Mouse (Mus musculus) heart, postnatal 4 days (tissue): ENCODE measurements around the gene Tjp2. TPM values are rescaled to one million over a fixed set of nuclear protein-coding genes. Genes with fewer than 3 reads are reported as not detected.
"Not testable (repeated sequence)": the region's sequence is repeated elsewhere in the genome, so short reads cannot be mapped to it uniquely, and the experiment has no call there.

Experiments
- DNase-seq: peaks from one replicate; pipeline ENCODE4 v3.0.0; 2021
- total RNA-seq, 2 experiments: library from RNA; stranded (reverse); gene quantifications; 2 replicates each; pipeline ENCODE4 v1.2.3; 2021

Gene Tjp2
- total RNA-seq, 2 experiments from 2014 or later: 36.9 to 37.7 TPM

DNA sequence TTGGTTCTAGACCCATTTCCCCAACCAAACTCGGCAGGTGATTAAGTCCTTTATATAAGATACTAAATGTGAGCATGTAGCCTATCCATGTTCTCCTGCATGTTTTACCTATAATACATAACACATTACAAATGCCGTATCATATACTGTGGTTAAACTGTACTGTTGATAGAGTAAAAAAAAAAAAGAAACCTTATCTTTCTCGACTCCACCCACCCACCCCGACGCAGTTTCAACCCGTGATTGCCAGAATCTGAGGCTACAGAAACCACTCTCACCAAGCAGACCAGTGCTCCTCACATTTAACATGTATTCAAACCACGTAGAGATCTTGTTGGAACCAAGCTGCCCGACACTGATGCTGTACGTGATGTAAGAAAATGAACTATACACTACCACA is 102.2 kb downstream of the Tjp2 start:
- no peak for DNase-seq

DNA sequence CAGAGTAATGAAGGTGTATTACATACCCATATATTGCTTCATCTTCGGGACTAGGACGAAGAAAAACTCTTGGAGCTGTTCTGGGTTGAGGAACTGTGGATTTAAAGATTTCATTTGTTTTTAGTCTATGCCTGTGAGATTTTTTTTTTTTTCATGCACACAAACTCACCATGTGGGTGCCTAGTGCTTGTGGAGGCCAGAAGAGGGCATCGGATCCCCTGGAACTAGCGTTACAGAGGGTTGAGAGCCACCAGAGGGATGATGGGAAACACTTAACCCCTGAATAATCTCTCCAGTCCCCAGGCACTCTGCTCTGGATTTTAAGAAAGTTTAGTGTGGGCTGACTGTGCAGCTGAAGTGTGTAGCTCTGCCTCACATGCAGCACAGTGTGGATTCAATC is 104.0 kb downstream of the Tjp2 start:
- DNase-seq: no peak

DNA sequence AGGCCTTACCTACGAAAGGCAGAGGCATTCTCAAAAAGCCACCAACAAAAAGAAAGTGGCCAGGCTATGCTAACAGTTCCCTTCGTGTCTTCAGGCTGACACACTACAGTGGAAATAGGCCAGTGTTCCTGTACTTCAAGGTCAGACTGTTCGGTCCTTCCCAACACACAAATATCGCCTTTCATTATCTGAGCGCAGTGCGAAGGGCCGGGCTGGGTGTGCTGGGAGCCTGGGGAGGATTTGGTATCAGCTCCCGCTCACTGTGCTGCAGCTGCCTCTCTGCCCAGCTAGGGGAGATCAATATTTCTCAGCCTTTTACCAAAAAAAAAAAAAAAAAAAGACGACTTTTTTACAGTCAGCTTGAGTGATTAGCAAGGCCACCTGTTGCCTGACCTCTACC is 106.1 kb downstream of the Tjp2 start:
- no peak for DNase-seq

DNA sequence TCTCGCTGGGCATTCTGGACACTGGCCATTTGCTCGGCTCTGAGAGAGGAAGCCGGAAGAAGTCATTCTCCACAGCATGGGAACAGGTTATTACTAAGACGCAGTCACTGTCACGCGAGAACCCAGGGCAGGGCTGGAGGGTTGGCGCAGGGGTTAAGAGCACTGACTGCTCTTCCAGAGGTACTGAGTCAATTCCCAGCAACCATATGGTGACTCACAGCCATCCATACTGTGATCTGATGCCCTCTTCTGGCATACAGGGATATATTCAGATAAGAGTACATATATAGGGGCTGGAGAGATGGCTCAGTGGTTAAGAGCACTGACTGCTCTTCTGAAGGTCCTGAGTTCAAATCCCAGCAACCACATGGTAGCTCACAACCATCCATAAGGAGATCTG is 113.2 kb downstream of the Tjp2 start:
- DNase-seq: no peak

DNA sequence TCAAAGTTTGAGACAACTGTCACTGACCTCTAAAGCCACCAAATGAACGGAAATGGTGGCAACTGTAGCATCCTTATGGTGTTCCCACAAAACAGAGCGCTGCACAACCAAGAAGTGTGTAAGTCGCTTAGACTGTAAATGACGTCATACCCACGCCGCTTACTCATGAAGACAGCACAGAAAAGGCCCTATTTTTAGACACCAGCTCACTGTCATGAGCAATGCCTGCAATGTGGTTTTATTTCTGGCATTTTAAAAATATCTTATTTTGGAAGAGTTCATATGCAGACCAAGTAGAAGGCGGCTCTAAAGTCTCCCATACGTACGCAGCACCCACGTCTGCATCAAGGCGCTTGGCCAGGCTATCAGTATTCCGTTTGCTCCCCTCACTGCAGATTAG is 117.1 kb downstream of the Tjp2 start:
- no peak for DNase-seq

DNA sequence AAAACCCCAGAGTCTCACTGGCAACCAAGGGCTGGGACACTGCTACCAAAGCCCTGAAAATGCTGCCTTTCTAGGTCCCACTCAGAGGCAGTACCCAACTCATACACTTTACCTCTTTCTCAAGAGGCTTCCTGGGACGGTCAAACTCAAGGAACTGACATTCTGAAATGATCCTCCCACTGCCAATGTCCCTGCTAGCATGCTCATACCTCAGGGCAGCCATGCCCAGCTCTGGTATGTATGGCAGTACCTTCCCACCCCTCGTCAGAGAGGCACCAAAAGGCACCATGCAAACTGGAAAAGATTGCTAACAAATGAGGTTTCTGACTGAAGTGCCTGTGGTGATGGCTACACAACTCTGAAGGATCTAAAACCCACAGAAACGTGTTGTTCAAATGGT is 121.0 kb downstream of the Tjp2 start:
- DNase-seq: no peak

DNA sequence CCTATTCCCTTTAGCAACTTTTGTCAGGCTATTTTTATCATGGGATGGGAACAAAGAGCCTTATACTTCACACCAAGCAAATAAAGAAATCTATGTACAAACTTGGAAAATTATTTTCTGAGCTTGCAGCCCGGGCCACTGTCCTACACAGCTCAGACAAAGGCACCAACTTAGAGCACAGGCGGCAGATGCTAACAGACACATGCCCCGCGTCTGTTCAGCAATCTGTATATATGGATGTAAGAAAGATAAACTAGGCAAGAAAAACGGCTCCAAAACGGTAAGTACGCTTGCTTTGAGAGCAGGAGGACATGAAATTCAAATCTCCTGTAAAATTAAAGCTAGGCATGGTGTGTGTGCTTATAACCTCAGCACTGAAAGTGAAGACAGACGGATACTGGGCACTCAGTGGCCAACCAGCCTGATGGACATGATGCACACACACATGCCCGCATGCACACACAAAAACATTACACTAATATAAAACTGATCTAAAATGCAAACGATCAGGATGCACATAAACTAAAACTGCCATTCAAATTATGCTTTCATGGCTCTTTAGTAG is 122.2 kb downstream of the Tjp2 start:
- DNase-seq: no peak

DNA sequence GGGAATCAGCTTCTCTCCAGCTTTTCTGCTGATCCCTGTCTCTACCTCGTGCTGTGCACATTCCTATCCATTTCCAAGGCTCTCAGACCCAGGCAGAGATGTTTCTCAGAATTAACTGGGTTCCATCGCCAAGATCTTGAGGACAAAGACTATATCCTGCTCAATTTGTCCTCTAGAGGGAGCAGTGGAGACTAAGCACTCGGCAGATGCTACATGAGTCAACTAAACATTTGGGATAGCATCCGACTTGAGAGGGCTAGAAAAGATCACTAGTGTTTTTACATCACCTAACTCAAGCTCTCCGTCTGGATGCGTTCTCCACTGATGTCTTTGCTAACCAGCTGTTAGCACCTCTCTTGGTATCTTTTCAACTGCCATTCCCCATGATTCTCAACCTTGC is 123.6 kb downstream of the Tjp2 start:
- DNase-seq: no peak

DNA sequence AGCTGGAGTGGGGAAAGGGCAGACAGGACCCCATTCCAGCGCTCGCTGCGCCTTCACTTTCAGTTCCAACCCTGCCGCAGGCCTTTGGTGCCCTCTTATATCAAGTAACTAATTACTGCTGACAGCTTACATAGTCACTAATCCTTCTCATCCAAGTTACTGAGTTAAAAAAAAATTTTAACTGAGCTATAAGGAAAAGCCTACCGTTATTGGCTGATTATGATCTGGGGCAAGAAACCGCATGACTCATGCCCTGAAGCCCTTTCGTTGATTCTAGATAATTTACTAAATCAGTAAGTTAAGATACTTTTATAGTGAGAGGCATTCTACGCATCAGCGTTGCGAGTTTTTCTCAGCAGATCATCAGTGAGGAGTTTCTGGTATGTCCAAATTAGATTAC is 126.1 kb downstream of the Tjp2 start:
- no peak for DNase-seq

DNA sequence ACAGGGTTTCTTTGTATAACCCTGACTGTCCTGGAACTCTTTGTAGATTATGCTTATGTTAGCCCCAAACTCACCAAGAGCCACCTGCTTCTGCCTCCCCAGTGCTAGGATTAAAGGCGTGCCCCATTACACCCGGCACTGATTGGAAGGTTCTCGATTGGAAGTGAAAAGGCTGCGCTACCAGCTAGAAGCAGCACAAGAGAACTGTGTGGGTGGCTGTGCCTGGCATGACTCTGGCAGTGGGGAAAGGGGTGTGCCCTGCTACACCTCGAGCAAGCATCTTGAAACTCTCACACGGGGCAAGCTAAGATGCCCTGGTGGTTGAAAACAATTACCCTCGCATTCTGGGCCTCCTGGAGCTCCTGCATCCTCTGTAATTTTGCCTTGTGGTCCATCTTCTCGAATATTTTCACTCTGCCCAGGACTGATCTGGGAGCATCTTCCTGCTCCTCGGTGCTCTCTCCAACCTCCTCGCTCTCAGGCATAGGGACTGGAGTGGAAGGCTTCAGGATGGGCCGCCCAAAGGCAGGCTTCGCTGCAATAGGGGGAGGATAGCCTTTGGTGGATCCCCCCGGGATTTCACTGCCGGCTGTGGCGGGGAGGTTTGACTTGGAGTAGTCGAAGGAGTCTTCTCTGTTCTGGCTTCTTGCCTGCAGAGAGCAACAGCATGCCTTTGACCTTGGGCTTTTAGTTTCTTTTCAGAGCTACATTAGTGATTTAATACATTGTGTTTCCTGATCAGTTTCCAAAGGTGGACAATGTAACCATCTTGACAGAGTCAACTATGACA is 127.0 kb downstream of the Tjp2 start:
- no peak for DNase-seq

DNA sequence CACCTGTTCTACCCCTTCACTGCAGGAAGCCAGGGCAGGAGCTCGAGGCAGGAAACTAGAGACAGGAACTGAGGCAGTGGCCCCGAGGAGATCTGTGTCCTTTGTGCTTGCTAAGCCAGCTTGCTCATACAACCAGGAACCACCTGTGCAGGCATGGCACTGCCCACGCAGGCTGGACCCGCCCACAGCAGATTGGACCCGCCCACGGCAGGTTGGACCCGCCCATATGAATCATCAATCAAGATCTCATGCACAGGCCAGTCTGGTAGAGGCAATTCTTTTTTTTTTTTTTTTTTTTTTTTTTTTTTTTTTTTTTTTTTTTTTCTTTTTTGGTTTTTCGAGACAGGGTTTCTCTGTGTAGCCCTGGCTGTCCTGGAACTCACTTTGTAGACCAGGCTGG is 132.8 kb downstream of the Tjp2 start:
- not testable (repeated sequence) for DNase-seq

DNA sequence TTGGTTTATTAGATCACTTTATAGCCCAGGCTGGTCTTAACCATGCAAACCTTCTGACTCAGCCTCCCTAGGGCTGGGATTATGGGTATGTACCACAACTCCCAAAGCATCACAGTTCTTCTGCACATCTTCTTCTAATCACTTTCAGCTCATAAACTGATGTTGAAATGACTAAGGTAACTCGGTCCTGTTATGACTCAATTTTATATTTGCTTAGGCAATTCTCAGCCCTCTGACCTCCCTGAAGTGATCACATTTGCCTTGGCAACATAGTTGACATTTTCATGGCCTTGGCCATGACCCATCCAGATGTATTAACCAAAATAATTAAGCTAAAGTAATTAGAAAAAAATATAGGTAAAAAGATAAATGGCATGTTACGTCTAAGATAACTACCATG is 134.5 kb downstream of the Tjp2 start:
- DNase-seq: no peak

DNA sequence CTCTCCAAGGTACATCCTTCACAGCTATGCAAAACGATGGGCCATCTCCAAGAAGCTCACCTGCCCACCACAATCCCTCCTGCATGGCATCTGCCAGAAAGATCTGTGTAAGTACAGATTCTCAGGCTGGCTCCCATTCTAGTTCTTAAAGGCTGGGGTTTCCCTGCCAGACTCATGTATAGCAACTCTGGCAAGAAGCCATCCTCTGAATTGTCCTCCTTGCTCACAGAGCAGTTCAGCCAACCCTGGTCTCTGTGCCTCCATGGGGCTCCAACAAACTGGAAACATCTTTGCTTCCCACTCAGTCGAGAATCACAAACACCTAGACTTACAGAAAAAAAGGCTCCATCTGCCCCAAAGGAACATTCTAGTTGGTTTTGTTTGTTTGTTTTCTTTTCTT is 139.5 kb downstream of the Tjp2 start:
- no peak for DNase-seq

DNA sequence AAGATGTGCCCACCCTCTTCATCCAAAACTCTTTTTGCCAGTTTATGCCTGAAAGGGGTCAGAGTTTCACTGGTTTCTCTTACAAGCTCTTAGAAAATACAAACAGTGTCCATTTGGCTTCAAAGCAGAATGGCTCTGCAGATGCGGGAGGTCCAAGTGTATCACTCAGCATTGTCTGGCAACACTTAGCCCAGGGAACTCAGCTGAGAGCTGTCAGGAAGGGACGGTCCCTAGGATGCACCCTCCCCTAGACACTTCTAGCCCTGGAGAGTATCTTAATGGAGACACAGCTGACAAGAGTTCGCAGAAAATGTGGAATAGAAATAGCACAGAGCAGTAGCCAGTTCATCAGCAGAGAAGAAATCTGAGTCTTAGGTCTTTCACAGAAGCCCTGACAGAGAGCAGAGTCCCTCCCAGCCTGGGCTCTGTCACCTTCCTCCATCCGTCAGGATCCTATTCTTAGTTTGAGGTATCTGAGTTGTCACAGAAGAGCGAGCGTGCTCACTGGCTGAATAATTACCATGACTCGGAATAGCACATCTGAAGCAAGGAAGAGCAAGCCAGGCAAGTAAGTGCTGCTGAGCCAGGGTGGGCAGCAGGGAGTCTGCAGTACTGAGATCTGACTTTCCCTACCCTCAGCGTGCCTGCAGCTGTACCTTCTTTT is 144.3 kb downstream of the Tjp2 start:
- DNase-seq: peak; percentile 29

DNA sequence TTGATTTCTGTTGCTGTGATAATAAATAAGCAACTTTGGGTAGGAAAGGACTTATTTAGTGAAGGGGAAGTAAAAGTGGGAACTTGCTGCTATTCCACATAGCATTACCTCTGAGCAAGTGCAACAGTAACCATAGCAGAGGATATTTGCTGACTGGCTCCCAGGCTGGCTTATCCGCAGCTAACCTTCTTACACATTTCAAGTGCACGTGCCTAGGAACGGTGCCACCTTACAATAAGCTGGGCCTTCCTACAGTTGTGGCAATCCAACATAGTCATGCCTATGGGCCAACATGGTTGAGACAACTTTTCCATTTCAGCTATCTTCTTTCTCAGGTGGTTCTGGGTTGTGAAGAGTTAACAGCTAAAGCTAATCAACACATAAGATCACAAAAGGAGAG is 147.2 kb downstream of the Tjp2 start:
- no peak for DNase-seq

DNA sequence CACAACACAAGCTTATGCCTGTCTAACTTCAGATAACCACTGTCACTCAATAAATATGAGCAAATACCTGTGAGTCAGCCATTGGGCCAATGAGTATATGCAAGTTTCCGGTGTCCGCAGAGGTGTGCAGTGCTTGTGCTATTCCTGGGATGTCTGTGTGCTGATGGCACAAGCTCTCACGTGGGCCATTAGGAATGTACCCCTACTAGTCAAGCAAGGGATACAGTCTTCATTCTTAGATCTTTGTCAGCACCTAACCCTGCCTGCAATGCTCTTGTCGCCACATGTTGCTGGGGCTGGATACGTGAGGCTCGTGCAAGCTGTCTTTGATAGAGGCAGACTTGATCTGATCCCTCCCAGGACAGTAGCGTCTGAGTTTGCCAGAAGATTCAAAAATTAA is 148.3 kb downstream of the Tjp2 start:
- DNase-seq: no peak

DNA sequence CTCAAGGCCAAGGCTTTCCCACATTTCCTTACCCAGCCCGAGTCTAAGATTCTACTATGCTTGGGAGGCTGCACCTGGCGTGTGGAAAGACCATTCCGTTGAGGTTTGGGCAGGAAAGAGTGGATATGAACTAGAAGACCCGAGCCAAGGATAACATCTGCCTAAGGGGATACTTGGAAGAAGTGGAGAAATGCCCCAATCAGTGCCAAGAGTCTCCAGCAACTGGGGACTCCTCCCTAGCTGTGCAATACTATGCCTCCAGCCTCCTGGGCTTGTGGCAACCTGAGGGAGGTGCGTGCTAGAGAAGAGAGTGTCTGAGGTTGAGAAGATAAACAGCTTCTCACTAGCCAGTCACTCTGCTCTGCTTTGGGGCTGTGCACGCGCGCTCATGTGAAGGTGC is 148.9 kb downstream of the Tjp2 start:
- DNase-seq: no peak

DNA sequence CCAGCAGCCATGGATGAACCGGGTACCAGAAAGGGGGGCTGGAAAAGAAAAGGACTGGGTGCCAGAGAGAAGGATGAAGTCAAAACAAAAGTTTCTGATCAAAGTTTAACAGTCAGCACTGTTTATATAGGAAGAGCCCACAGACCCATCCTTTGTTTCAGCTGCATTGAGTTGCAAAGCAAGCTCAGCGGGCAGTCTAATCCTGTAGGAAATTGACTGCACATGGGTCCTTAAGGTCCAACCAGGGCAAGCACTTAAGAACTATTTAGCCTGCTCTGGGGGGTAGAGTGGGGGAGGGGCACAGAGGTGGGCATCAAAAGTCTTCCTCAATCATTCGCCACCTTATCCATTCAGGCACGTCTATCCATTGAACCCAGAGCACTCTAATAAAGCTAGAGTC is 151.7 kb downstream of the Tjp2 start:
- no peak for DNase-seq

DNA sequence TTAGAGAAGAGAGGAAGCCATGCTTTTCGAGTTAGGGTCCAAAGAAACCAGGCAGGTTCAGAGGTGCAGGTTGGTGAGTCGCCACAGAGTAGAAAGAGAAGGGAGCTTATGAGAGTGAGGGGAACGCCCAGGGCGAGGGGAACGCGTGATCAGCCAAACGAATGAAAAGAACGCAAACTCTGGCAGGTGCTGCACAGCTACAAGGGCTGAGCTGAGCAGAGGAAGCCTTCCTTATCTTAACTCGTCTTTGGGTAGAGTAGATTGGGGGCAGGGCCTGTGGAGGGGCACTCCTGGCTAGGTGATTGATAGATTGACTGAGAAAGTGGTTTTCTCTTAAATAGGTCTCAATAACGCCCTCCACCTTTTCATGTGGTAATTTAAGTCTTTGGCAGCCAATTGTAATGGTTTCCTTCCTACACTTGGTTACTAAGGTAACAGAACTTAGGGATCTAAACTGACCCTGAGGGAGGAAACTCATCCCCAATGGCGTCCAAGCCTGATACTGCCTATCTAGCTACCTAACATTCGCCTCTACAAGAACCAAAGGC is 160.4 kb downstream of the Tjp2 start:
- DNase-seq: no peak

DNA sequence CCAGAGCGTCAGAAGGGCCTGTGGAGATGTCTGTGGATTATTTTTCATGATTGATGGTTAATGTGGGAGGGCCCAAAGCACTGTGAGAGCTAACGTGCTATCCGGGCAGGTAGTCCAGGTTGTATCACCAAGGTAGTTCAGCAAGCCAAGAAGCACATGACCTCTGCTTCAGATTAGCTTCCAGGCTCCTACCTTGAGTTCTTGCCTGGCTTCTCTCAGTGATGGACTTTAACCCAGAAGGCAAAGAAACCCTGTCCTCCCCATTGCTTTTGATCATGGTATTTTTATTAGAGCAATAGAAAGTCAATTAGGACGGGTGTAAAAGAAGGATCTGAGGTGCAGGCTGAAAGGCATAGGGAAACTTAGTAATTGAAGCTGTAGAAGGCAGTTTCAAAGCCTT is 161.2 kb downstream of the Tjp2 start:
- DNase-seq: no peak

DNA sequence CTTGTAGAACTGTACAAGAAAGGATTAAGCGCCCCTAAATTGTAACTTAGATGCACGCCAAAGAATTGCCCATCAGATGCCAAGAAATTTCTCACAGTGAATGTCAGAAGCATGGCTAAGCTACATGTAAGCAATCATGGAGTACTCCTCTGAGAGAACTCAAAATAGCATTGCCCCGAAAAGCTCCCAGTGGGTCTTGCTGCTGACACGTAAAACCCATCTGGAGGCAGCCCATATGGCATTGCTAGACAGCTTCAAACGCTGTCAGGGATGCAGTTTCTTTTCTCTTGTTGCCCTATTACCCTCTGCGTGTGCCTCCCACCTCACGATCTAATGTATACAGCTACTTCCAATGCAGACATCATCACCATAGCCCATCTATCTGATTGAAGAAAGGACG is 166.0 kb downstream of the Tjp2 start:
- no peak for DNase-seq

DNA sequence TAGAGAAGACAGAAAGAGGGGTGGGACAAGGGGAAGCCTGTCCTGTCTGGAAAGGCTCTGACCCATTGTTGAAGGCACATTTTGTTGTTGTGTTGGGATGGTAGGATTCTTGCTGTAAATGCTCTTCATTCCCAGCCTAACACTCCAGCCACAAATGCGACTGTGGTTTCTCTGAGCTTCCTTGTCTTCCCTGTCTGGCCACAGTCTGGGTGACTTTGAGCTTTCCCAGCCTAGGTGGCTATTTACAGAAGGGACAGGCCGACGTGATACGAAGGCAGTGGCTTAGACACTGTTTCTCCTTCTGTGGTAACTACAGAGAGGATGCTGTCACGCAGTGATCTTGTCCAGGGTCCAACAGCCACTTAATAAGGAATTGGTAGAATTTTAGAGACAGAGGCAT is 166.8 kb downstream of the Tjp2 start:
- peak; percentile 44 for DNase-seq

DNA sequence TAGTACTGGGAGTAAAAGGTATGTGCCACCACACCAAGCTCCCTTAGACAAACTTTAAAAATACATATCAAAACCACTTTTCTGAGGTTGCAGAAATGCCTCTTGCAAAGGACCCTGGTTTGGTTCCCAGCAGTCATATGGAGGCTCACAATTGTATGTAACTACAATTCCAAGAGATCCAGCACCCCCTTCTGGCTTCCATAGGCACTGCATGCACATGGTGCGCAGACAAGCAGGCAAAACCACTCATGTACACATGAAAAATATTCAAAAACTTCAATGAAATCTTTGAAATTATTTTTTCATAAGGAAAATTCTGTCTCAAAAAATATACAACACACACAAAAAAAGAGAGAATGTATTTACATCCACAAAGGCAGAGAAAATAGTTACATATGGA is 167.9 kb downstream of the Tjp2 start:
- no peak for DNase-seq

DNA sequence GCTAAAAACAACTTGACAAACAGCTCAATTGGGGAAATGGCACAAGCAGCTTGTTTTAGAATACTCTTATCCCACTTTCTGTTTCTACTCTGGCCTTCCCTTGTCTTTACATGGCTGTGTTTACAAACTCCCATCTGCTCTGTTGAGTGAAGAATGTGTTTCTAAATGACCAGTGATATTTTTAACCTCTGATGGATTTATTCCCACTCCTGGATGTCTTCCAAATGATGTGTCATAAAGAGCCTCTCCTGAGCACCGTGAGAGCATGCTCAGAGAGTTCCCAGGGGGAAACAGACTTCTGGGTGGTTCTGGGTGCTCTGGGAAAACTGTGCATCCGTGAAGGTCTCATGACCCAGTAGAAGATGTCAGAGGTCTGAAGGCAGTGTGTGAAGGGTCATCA is 169.9 kb downstream of the Tjp2 start:
- peak; percentile 52 for DNase-seq
